Mouse (Mus musculus) heart, adult 18-20 months (tissue): ENCODE results near the gene Ppp1r10. TPM values are rescaled to one million over a fixed set of nuclear protein-coding genes. Genes with fewer than 3 reads are reported as not detected.

Source experiments
- microRNA-seq, 2 experiments: library from miRNA; unstranded; fragments of <30 nt; microRNA quantifications; one replicate each; pipeline ENCODE4 v1.2.0; 2022
- total RNA-seq, 2 experiments: library from RNA; stranded (reverse); gene quantifications; 2 replicates each; pipeline ENCODE4 v1.2.3; 2021

The Ppp1r10 gene
- total RNA-seq, 2 experiments from 2014 or later, result 22.4 to 28.8 TPM

Small RNA genes lying within 50 kb of the gene (microRNA-seq; reads per million reads assigned to microRNA genes)
- gene Gm28033 (0 to 0.76 reads per million in 2 experiments), gene Mir1894 (0 reads per million in 2 experiments), gene Mir877 (30.3 to 55.9 reads per million in 2 experiments)

Other genes with a start within 250 kb of the Ppp1r10 start
- gene Vars2, start 248.8 kb upstream of the Ppp1r10 start, total RNA-seq, result 10 to 100 TPM; 27.6 to 28.9 TPM
- 10 to 100 TPM; 21.3 to 23.5 TPM for gene Gtf2h4, start 242.7 kb upstream of the Ppp1r10 start, total RNA-seq
- gene Ddr1, start 211.8 kb upstream of the Ppp1r10 start, total RNA-seq, result 10 to 100 TPM; 21.7 to 24.0 TPM
- gene Ier3, start 94.8 kb upstream of the Ppp1r10 start, total RNA-seq, result 10 to 100 TPM; 20.2 to 25.6 TPM
- 100 to 1,000 TPM; 146 to 154 TPM for gene Flot1, start 93.2 kb upstream of the Ppp1r10 start, total RNA-seq
- gene Tubb5, start 78.1 kb upstream of the Ppp1r10 start, total RNA-seq, result 10 to 100 TPM; 89.4 to 92.2 TPM
- gene Mdc1, start 74.9 kb upstream of the Ppp1r10 start, total RNA-seq, result 10 to 100 TPM; 13.3 to 17.8 TPM
- gene Nrm, start 55.1 kb upstream of the Ppp1r10 start, total RNA-seq, result 1 to 10 TPM; 1.8 to 2.5 TPM
- 10 to 100 TPM; 15.5 to 15.7 TPM for gene Ppp1r18, start 50.8 kb upstream of the Ppp1r10 start, total RNA-seq
- 10 to 100 TPM; 18.3 to 20.4 TPM for gene Dhx16, start 36.6 kb upstream of the Ppp1r10 start, total RNA-seq
- gene 2310061I04Rik, start 19.0 kb upstream of the Ppp1r10 start, total RNA-seq, result 100 to 1,000 TPM; 101 to 105 TPM
- 1 to 10 TPM; 5.9 to 6.5 TPM for gene Atat1, start 6.4 kb upstream of the Ppp1r10 start, total RNA-seq
- 10 to 100 TPM; 52.1 to 64.7 TPM for gene Mrps18b, start within 50 bp of the Ppp1r10 start, total RNA-seq
- 10 to 100 TPM; 67.3 to 68.4 TPM for gene Abcf1, start 53.3 kb downstream of the Ppp1r10 start, total RNA-seq
- gene Gnl1, start 63.4 kb downstream of the Ppp1r10 start, total RNA-seq, result 10 to 100 TPM; 32.0 to 34.7 TPM
- gene Prr3, start 63.8 kb downstream of the Ppp1r10 start, total RNA-seq, result 1 to 10 TPM; 3.3 to 3.4 TPM
- gene H2-T24, start 104.1 kb downstream of the Ppp1r10 start, total RNA-seq, result 1 to 10 TPM; 6.5 to 6.7 TPM
- 10 to 100 TPM; 31.7 to 56.7 TPM for gene H2-T23, start 116.4 kb downstream of the Ppp1r10 start, total RNA-seq
- gene H2-T22, start 126.3 kb downstream of the Ppp1r10 start, total RNA-seq, result 10 to 100 TPM; 15.0 to 23.6 TPM
- not detected for gene Gm6034, start 126.5 kb downstream of the Ppp1r10 start, total RNA-seq
- 10 to 100 TPM in 1 of 2 experiments, 1 to 10 TPM in 1; 5.4 to 10.0 TPM for gene Gm11127, start 141.9 kb downstream of the Ppp1r10 start, total RNA-seq
- under 1 TPM; 0.27 to 0.28 TPM for gene Gm19684, start 205.2 kb downstream of the Ppp1r10 start, total RNA-seq
- gene Gm7030, start 213.0 kb downstream of the Ppp1r10 start, total RNA-seq, result under 1 TPM in 1 of 2 experiments, not detected in 1; 0.55 TPM